Mouse (Mus musculus) right cerebral cortex, postnatal 36 days (tissue): ENCODE measurements around the gene Mier3.

Source experiments
- DNase-seq, 2 experiments: peaks; one replicate each; pipeline ENCODE4 v3.0.0; 2022; ENCODE audit warnings: low spot score in 2 of 2, mixed read lengths in 1 of 2

Gene Mier3

DNA sequence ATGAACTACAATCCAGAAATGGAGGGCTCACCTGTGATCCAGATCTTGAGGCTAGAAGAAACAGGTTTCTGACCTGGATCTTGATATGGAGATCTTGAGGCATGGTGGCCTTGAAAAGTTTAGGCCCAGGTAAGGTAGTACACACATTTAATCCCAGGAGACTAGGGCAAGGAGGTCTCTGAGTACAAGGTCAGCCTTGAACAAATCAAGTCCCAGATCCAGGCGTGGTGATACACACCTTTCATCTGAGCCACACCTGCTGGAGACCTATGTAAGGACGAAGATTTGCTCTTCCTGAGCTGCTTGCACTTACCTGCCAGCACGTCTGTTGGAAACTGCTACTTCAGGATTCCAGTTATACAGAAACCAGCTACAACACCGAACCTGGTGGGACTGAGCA, at the start of gene Mier3:
TSS of gene Mier3 (plus strand) at position 301 of the 400 bp plus-strand sequence.
- no peak for DNase-seq

DNA sequence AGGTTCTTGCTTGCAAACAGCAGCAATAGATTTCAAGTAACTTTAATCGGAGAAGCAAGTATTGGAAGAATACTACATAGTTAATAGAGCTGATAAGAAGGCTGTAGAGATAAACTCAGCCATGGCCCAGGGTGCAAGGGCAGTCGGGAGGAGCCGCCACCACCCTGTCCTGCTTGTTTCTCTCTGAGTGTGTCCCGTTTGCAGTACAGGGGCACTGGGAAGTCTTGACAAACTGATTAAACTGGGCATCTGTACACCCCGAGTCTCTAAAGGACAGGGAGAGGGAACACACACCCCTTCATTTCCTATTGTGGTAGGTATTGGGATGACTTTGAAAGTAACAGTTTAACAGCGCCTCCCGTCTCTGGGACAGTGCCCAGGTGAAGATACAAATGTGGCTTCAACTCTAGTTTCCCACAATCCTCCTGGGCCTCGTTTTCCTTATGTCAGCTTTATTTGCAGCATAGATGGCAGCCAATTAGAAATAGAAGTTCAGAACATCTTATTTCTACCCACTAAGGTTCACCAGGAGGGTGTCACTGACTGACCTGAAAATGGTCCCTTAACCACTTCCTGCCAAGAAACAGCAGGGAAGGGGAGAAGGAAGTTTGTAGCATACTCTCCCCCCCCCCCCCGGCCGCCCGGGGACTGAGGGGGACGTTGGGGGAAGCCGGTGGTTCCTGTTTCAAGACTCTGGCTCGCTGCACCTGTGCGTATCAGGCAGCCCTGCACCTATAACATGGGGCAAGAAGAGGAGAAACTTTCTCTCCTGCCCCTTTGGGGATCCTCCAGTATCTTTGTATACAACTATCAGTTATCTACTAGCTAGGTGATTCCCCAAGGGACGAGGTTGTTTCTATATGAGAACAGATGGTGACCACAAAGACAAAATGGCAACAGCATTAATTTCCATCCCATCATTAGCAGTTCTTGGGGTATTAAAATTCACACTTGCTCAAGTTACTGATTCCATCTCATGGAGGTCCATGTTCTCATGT, 46.3 kb upstream of the Mier3 start:
- no peak for DNase-seq

DNA sequence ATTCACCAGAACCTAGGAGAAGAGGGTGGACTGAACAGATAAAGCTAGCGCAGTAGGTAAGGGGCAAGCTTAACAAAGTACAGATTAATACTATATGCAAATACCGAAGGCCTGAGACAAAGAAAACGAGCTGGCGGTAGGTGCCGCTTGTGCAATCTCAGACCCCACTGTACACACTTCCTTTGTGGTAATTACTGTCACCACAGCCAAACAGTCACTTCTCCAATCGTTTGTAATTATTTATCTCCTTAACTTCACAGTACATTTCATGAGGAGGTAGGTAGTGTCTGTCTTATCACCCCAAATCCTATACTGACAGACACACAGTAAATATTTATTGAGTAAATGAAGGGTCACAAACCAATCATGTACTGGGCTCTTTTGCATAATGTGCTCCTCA, 40.5 kb upstream of the Mier3 start:
- DNase-seq, result no peak

DNA sequence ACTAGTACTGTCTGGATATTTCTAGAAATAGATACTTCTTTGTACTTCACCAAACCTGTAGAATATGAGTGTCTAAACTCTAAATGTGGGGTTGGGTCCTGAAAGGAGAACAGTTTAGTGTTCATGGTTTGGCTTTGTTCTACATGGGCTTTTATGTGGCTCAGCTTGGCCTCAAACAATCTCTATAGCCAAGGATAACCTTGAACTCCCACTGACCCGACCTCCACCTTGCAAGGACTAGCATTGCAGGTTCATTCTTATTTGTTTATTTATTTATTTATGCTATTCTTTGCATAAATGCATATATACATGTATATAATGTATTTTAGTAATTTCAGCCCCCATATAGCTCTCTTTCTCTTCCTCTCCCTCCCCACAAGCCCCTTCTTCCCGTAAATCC, 37.1 kb upstream of the Mier3 start:
- DNase-seq, result no peak

DNA sequence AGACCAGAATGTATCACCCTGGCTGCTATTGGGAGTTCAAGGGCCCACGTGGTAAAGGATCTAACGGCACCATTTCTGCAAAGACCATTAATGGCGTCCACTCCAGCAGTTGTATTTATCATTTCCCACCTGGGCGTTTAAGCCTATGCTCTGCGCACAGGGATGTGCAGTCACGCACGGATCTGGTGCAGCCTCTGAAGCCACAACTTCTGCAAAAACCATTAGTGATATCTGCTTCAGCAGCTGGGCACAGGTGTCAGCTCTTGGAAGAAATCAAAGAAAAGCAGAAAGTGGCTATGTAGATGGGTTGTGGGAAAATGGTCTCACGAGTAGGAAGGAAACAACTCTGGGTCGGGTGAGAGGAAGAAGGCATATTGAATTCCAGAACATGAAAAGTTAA, 34.6 kb upstream of the Mier3 start:
- DNase-seq, result no peak

DNA sequence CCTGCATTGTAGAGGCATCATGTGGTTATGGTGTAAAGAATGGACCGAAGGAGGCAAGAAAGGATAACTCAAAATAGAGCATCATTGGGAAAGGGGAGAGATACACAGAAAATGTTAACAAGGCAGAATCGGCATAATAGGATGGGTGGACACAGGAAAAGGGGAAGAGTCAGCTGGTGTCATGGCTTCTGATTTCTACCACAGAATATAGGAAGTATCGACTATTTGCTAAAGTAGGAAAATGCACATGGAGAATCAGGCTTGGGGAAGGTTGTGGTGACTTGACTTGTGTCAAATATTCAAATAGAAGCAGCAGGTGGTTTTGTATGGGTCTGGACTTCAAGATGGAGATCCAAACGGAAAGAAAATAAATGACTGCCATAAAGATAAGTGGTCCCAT, 33.5 kb upstream of the Mier3 start:
- DNase-seq, result no peak

DNA sequence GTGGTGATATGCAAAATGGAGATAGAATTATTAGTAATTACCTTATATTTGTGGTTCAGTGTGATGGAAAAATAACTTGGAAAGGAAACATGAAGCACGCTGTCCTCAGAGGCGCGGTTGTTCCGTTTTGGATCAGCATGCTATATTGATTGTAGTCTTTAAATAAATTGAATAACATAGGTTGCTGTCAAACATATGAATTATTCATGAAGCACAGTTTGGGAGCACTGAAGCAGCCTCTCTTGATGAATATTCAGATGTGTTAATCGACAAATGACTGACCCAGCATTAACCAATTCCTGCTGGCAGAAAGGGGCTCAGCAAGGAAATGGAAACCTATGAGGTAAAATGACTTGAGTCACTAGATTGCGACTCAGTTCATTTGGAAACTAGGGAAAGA, 29.8 kb upstream of the Mier3 start:
- DNase-seq, result no peak

DNA sequence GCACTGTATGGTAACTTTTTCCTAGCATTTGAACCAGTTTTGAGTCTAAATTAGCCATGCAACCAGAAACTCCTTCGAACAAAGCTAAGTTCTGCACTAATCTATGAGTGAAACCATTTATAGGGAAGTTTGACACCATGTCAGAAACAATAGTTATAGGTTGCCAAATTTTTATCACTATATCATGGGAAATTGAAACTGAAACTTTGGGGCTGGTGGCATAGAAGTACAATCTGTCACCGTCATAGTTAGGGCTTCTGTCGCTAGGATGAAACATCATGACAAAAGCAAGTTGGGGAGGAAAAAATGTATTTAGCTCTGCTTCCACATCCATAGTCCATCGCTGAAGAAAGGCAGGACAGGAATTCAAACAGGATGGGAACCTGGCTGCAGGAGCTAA, 25.5 kb upstream of the Mier3 start:
- no peak for DNase-seq

DNA sequence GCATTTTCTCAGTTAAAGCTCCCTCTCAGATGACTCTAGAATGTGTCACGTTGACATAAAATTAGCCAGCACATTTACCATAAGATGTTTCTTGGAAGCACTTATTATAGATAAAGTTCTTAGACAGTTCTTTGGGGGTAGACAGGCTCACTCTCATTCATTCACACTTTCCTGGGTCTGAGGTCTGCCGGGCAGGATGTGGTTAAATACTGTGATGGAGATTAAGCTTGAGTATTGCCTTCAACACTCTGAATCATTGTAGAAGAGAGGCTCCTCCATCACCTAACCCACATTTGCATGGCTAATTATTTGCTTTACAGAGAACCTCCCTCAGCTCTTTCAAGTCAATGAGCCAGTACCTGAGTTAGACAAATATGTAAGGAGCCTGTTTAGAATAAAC, 24.9 kb upstream of the Mier3 start:
- no peak for DNase-seq

DNA sequence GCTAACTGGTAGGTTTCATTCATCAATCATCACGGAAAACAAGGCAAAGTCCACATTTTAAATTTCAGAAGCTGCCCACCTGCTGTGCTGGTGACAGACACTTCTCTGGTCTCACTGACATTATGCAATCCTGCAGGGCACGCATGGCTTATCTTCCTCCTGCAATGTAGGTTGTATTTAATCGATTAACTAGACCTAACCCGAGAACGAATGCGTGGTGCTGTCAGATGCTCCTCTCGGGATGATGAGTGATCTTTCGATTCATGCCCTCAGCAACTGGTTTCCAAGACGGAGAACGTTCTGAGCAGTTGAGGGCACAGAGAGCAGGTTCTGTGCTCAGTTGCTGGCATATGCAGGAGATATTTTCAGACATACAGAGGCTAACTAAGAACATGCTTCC, 24.5 kb upstream of the Mier3 start:
- no peak for DNase-seq

DNA sequence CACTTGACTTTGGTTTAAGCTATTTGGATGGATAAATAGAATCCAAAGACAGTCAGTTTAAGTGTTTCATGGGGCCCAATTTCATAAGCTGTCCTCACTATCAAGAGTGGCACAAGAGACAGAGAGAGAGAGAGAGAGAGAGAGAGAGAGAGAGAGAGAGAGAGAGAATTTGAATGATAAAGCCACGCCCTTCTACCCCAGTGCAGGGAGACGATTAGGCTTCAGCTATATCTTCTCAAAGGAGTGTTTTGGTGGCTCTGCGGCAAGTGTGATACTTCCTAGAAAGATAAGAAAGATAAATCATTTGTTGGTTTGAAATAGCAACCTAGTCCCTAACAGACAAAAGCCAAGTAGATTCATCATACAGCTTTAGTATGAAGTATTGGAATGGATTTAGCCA, 24.0 kb upstream of the Mier3 start:
- no peak for DNase-seq

DNA sequence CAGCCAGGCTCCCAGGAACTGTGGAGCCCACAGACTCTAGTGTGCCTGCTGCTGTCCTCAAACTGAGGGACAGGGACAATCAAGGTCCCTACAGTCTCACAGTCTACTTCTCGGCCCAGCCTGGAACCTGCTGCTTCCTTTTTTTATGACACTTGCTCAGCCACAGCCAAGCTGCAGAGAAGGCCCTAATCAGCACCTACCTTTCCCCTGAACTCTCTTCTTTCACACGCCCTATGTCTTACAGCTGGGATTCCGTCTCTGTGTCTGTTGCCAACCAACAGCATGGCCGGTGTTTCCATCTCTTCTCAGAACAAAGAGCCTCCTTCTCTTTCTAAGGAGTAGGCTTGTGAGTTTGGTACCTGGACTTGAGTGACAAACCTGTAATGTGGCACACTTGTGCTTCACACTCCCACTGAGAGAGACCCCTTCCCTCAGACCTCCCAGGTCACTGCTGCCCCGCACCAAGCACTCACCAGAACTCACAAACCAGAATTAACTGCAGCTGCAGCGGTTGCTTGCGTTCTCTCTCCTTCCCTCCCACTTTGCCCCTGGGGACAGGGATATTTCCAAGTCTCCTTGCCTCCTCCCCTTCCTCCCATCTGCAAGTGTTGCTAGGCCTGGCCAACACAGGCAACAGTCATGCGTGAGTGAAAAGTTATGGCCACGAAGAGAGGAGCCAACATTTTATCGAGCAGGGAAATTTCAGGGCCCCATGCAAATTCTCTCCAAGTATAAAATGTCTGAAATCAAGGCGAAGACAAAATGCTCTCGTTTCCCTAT, 22.1 kb upstream of the Mier3 start:
- DNase-seq, result no peak

DNA sequence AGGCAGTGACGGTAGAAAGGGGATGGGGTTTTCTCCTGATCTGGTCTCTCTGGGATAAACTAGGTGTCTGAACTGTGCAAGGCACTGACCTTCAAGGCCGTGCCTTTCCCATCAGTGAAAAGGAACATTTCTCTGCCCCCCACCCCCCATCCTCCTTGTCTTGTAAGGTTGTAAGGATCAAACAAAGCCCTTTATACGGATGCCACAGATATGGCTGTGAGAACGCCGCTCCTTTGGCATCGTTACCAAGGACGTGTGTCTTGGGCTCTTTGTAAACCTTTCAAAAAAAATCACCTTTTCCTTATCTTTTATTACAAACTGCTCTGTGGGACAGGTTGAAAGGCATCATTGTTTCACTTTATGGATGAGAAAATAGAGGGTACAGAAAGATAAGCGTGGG, 21.3 kb upstream of the Mier3 start:
- no peak for DNase-seq

DNA sequence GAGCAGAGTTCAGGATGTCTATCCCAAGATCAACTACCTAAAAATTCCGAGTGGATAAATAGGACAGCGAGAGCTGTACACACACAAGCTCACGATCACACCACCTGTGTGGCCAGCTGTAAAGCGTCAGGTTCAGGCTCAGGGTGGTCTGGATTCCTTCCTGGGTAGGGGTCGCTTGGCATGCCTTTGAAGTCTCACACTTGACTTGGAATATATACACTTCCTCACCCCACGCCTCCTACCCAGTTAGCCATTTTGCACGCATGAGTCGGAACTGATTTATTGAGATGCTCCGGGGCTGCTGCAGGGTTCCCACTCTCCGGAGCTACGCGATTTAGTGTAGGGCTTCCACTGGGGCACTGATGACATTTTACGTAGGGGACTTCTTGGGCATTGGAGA, 20.7 kb upstream of the Mier3 start:
- DNase-seq, result no peak

DNA sequence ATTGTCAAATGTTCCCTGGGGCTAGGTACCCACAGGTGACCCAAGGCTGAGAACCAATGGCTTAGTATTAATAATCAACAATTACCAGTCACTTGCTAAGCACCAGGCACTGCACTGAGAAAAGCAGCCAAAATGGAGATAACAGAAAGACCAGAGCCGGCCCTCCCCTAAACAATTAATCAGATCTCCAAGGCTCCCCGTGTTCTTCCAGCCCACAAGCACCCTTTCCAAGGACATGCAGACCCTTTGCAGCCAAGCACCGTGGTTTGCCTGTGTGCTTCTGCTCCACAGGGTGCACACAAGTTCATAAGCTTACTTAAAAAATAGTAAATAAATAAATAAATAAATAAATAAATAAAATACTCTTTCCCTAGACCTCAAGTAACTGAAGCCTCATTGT, 20.2 kb upstream of the Mier3 start:
- no peak for DNase-seq

DNA sequence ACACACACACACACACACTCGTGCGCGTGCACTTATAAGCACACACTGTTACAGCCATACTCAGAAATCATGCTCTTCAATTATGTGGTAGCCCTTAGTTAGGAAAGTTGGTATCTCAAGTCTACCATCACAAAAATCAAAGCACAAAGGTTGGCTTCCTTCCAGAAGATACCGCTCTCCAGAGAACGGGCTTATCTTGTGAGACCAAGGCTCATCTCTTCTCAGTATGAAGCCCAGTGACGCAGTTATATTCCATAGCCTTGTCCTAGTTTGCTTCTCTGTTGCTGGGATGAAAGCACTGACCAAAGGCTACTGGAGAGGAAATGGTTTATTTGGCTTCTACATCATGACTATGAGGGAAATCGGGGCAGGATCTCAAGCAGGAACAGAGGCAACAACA, 12.8 kb upstream of the Mier3 start:
- DNase-seq, result no peak

DNA sequence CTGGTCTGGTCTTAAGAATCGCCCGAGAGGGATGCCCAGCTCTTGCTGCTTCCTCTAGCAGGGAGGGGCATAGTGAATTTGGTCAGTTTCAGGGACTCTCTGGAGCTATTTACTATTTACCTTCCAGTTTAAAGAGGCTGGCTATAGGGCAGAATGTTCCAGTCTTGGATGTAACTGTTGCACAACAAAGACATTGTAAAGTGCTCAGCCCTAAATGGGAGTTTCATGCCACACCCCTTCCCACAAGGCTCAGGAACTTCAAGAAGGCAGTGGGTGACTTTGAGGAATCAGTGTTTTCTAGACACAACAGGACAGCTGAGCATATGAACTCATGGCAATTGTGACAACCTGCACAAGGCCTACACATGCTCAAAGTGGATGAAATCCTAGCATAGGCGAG, 3.9 kb upstream of the Mier3 start:
- no peak for DNase-seq

DNA sequence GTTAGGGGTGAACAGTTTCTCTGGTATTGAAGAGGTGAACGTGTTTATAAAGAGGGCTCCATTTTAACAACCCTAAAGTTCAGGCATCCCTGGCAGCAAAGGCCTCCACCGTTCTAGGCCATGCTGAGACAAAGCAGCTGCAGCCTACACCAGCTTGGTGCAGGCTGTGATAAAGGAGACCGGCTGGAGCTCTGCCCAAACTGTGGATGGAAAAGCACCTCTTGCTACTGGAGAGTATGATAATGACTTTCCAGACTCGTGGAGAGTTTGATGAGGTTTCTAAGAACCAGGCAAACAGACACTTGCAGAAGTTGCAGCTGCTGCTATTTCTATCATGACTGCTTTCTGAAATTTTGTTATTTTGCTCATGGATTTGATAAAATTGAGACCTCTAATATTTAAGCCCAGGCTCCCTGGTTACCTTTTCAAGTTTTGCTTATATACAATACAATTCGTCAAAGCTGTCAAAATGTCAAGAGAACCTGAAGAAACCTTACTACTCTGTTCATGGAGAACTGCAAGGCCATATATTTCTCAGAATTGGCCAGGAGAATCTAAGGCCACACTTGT, 3.4 kb downstream of the Mier3 start:
- no peak for DNase-seq

DNA sequence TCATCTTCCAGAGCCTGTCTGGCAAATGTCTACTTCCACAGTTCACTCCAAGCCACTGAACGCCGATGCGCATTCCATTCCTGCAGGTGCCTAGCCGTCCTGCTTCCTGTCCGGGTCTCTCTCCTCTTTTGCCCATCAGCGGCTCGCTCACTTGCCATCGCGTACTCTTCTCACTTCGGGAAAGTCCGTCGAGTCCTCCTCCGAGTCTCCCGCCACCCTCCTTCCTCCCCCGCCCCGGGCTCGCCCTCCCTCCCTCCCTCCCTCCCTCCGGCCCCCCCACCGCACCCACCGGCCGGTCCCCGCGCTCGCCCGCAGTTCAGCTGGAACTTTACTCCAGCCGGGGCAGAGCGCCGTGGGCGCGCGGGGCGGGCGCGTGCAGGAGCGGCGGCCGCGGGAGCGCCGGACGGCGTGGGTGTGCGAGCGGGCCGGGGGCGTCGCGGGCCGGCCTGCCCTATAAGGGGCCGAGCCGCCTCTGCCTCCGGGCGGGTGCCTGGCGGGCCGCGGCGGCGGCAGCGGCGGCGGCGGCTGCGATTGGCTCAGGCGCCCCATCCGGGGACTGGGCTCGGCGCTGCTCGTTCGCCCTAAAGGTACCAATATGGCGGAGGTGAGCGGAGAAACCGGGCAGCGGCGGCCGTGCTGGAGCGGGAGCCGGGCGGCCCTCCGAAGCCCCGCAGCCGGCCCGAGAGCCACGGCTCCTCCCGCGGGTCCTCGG, 5.1 kb downstream of the Mier3 start:
- DNase-seq, result peak; percentile 73 to 75

DNA sequence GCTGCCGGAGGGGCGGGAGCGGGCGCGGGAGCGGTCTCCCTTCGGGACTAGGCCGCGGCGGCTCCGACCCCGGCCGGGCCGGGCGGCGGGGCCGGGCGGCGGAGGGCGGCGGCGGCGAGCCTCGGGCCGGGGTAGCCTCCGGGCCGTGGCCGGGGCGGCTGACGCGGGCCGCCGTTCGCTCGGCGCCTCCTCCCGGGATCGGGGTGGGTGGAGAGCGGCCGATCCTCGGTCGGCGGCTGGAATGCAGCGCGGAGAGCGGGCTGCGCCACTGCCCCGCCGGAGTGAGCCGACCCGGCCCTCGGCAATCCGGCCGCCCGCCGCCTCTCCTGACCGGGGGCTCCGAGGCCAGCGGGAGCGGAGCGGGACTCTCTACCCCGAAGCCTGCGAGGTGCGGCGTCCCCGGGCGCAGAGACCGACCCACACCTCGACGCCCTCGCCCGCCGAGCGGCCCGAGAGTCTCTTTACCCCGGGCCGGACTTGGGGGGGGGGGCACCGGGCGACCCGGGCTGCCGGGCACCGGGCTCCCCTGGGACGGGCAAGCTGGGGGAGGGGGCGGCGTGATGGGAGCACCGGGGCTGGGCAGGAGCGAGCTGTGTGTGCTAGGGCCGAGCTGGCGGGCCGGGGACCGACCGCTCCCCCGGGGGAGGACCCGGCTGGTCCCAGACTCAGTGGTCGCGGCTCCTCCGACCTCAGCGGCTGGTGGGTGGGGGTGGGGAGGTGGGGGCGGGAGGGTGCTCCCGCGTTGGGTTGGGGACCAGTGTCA, 5.9 kb downstream of the Mier3 start:
- DNase-seq, result peak in 1 of 2 experiments; percentile 1

DNA sequence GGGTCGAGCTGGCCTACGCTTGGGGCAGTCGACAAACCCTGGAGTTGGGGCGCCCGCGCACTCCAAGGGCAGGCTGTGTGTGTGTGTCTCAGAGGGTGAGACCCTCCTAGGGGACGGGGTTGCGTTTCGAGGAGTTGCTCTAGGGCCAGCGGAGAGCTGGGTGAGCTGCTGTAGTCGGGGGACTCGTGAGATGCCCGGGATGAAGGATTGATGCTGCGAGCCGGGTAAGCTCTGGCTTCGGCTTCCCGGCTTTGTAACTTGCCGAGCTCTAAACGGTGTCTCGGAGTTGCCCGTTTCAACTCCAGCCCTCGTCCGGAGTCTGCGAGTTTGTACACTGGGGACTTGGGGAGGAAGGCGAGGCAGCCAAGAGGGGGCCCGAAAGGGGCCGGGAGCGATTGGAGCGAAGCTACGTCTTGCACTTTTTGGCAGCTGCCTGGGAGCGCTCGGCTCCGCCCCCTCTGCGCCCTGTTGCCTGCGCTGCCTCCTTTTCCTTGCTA, 6.6 kb downstream of the Mier3 start:
- peak; percentile 34 to 36 for DNase-seq
